Mouse (Mus musculus) testis, adult 2 months (tissue): ENCODE measurements at regions not wholly inside any gene's neighbourhood (a gene's known extent, or its start where the extent isn't known, plus 50 kb on each side); places are given as distances from the start of the nearest gene placed in this dataset.

ENCODE experiments used
- H3K27ac ChIP-seq: fragments of 200-500 bp; 2 replicates; pipeline ENCODE4 v1.5.1; 2012; ENCODE audit warnings: low read depth, low read length; ENCODE audit not compliant: control insufficient read depth, insufficient read depth
- H3K27me3 ChIP-seq: fragments of 200-500 bp; 2 replicates; pipeline ENCODE4 v1.6.1; 2012; ENCODE audit warnings: mild to moderate bottlenecking, low read length, moderate library complexity; ENCODE audit not compliant: control insufficient read depth, insufficient read depth
- H3K36me3 ChIP-seq: fragments of 200-500 bp; 2 replicates; pipeline ENCODE4 v1.6.1; 2012; ENCODE audit warnings: mild to moderate bottlenecking, low read length; ENCODE audit not compliant: control insufficient read depth, insufficient read depth
- H3K4me1 ChIP-seq: fragments of 200-500 bp; 2 replicates; pipeline ENCODE4 v1.6.1; 2012; ENCODE audit warnings: low read length; ENCODE audit not compliant: control insufficient read depth, insufficient read depth
- H3K4me3 ChIP-seq: fragments of 200-500 bp; 2 replicates; pipeline ENCODE4 v1.5.1; 2012; ENCODE audit warnings: low read depth, mild to moderate bottlenecking, low read length, moderate library complexity, mixed read lengths; ENCODE audit not compliant: control insufficient read depth
- CTCF ChIP-seq: fragments of 200-500 bp; IDR thresholded peaks from 2 replicates; pipeline ENCODE4 v1.5.1; 2012; ENCODE audit warnings: low read depth, mild to moderate bottlenecking, inconsistent platforms, low read length, moderate library complexity; ENCODE audit not compliant: control insufficient read depth, insufficient read depth, insufficient replicate concordance
- POLR2A ChIP-seq: fragments of 200-500 bp; IDR thresholded peaks from 2 replicates; pipeline ENCODE4 v1.6.1; 2012; ENCODE audit warnings: low read depth, mild to moderate bottlenecking, inconsistent platforms, low read length, moderate library complexity; ENCODE audit not compliant: control insufficient read depth

DNA sequence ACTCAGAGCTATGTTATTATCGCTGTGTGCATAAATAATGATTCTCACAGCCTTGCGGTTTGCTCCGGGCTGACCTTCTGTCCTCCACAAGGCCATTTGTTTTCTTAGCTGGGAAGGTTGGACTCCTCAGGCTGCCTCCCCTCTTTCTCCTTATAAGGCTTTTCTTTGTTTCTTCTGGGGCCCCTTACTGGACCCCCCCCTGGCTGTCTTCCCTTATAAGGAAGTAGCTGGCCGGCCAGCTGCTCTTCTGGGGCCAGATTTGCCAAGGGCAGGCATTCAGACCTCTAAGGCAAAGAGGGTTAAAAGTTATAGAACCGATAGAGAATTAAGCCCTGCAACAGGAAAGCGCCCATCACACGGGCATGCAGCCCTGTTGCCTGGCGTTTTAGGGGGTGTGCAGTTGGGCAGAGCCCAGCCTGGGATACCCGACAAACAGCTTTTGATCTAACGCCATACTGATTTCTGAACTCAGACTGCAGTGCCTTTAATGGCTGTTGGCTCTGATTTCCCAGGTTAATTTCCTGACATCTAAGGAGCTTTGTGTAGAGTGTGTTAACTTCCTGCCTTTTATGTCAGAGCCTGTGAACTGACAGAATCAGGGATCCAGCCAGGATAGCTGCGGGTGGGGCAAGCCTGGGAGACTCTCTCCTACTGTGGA, 66.1 kb upstream of the Serp2 start:
- no peak for TF ChIP-seq POLR2A
- TF ChIP-seq CTCF: no peak
- H3K27me3 ChIP-seq: no peaks in the 10 kb centered on the region
- peaks cover 22% of the 10 kb centered on the region for H3K4me1 ChIP-seq
- H3K36me3 ChIP-seq: no peaks in the 10 kb centered on the region
- no peak overlapping the region for H3K4me3 ChIP-seq
- H3K27ac ChIP-seq: peak overlapping the region; percentile 88

GRCm38 (mm10) chr14:76619038-76619409, 62.3 kb upstream of the Serp2 start:
- peak overlapping the region; percentile 59 for H3K27ac ChIP-seq
- no peak overlapping the region for H3K4me3 ChIP-seq
- H3K27me3 ChIP-seq: no peaks in the 10 kb centered on the region
- no peak for TF ChIP-seq POLR2A
- TF ChIP-seq CTCF: no peak
- no peaks in the 10 kb centered on the region for H3K36me3 ChIP-seq
- H3K4me1 ChIP-seq: peaks cover 15% of the 10 kb centered on the region

GRCm38 (mm10) chr14:76618331-76619037, 61.8 kb upstream of the Serp2 start:
- peaks cover 11% of the 10 kb centered on the region for H3K4me1 ChIP-seq

DNA sequence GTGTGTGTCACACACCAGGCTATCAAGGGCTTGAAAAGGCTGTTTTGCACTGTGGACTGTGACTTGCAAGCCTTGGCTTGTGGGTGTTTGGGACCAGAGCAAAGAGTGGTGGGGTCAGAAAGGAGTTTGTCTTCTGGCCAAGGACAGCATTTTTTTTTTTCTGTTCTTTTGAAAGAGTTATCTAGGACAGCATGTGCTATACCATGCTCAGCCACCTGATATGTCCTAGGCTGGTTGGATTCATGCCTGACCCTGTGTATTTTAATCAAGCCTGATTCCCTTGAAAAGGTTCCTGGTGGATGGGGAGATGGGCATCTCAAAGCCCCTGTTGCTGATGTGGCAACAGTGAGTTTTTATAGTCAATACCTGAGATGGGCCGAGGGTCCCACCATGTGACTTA, 61.2 kb upstream of the Serp2 start:
- Histone ChIP-seq H3K4me3 (no peak overlapping the region), H3K36me3 (no peaks in the 10 kb centered on the region), H3K4me1 (peaks cover 9% of the 10 kb centered on the region), H3K27me3 (no peaks in the 10 kb centered on the region), H3K27ac (peak overlapping the region; percentile 89)
- TF ChIP-seq CTCF (no peak), POLR2A (no peak)

More at GRCm38 (mm10) chr14:76618331-76619037, 61.8 kb upstream of the Serp2 start:
- H3K27ac ChIP-seq: peak overlapping the region; percentile 59
- TF ChIP-seq CTCF: no peak
- no peak for TF ChIP-seq POLR2A
- no peak overlapping the region for H3K4me3 ChIP-seq
- no peaks in the 10 kb centered on the region for H3K27me3 ChIP-seq
- no peaks in the 10 kb centered on the region for H3K36me3 ChIP-seq

GRCm38 (mm10) chr14:76617447-76617846, 60.8 kb upstream of the Serp2 start:
- no peak overlapping the region for H3K4me3 ChIP-seq
- TF ChIP-seq CTCF: no peak
- no peak for TF ChIP-seq POLR2A
- no peaks in the 10 kb centered on the region for H3K27me3 ChIP-seq
- no peaks in the 10 kb centered on the region for H3K36me3 ChIP-seq
- H3K27ac ChIP-seq: peak overlapping the region; percentile 89
- peaks cover 7% of the 10 kb centered on the region for H3K4me1 ChIP-seq

DNA sequence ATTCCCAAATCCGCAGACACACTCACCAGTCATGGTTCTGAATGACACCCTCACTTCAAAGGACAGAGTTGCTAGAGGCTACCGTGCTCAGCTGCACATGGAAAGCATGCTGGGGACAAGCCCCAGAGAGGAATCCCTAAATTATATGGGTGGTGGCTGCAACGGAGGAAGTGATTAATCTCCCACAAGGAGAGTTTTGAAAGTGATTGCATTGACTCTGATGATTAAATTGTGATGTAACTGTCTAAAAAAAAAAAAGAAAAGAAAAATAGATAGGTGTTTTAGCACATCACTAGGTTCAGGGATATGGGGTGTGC, 59.6 kb upstream of the Serp2 start:
- H3K36me3 ChIP-seq: no peaks in the 10 kb centered on the region
- no peaks in the 10 kb centered on the region for H3K27me3 ChIP-seq
- TF ChIP-seq CTCF: no peak
- no peak for TF ChIP-seq POLR2A
- peaks cover 5% of the 10 kb centered on the region for H3K4me1 ChIP-seq
- H3K27ac ChIP-seq: peak overlapping the region; percentile 69
- no peak overlapping the region for H3K4me3 ChIP-seq

- TF ChIP-seq POLR2A (no peak), CTCF (no peak)
- Histone ChIP-seq H3K36me3 (no peaks in the 10 kb centered on the region), H3K4me3 (no peak overlapping the region), H3K27me3 (no peaks in the 10 kb centered on the region), H3K4me1 (peaks cover 5% of the 10 kb centered on the region), H3K27ac (peak overlapping the region; percentile 69)
Measured at GRCm38 (mm10) chr14:76615603-76616366, 59.1 kb upstream of the Serp2 start.
